Mouse (Mus musculus) erythroid progenitor cell, adult 5-6 weeks (primary cell): ENCODE results near the gene Slc10a6. TPM values are rescaled to one million over a fixed set of nuclear protein-coding genes. Genes with fewer than 3 reads are reported as not detected.

Source experiments
- ATAC-seq: replicated peaks from 2 replicates; pipeline ENCODE4 v1.8.0; 2016; ENCODE audit warnings: moderate number of reproducible peaks, mild to moderate bottlenecking, moderate TSS enrichment, inconsistent platforms; ENCODE audit not compliant: poor library complexity, low FRiP score, severe bottlenecking
- total RNA-seq, 2 experiments: library from RNA; stranded (forward) in 1 of 2; stranded (reverse) in 1 of 2; fragments of 150-400 nt in 1 of 2; fragments of 186-747, 209-891 nt in 1 of 2; gene quantifications; 2 replicates each; pipeline versions ENCODE4 v1.2.3 to v1.2.4; 2015 to 2017; ENCODE audit warnings: low replicate concordance in 2 of 2

Gene Slc10a6
- total RNA-seq, 2 experiments from 2014 or later = not detected

- ATAC-seq = no peak
Observed at GRCm38 (mm10) chr5:103622321-103622720, 6.9 kb downstream of the Slc10a6 start.

GRCm38 (mm10) chr5:103620301-103620973 lies 8.8 kb downstream of the Slc10a6 start:
- ATAC-seq = no peak

- no peak for ATAC-seq
Observed at GRCm38 (mm10) chr5:103617191-103617590, 12.0 kb downstream of the Slc10a6 start.

- ATAC-seq = no peak
Observed at GRCm38 (mm10) chr5:103614356-103614755, 14.8 kb downstream of the Slc10a6 start.

GRCm38 (mm10) chr5:103612316-103612715 lies 16.9 kb downstream of the Slc10a6 start:
- ATAC-seq = no peak

- no peak for ATAC-seq
Observed at GRCm38 (mm10) chr5:103610856-103611472, 18.2 kb downstream of the Slc10a6 start.

- ATAC-seq = no peak
Observed at GRCm38 (mm10) chr5:103610148-103610547, 19.1 kb downstream of the Slc10a6 start.

- ATAC-seq = no peak
Observed at GRCm38 (mm10) chr5:103605707-103606106, 23.5 kb downstream of the Slc10a6 start.

- ATAC-seq = no peak
Observed at GRCm38 (mm10) chr5:103603115-103603893, 25.9 kb downstream of the Slc10a6 start.

GRCm38 (mm10) chr5:103598881-103599280 lies 30.3 kb downstream of the Slc10a6 start:
- no peak for ATAC-seq

GRCm38 (mm10) chr5:103598264-103598663 lies 30.9 kb downstream of the Slc10a6 start:
- no peak for ATAC-seq

GRCm38 (mm10) chr5:103597604-103598003 lies 31.6 kb downstream of the Slc10a6 start:
- no peak for ATAC-seq

- ATAC-seq = no peak
Observed at GRCm38 (mm10) chr5:103596467-103597146, 32.6 kb downstream of the Slc10a6 start.

GRCm38 (mm10) chr5:103595394-103596226 lies 33.6 kb downstream of the Slc10a6 start:
- no peak for ATAC-seq

GRCm38 (mm10) chr5:103593575-103593974 lies 35.6 kb downstream of the Slc10a6 start:
- no peak for ATAC-seq

GRCm38 (mm10) chr5:103592706-103593105 lies 36.5 kb downstream of the Slc10a6 start:
- no peak for ATAC-seq

GRCm38 (mm10) chr5:103591846-103592245 lies 37.4 kb downstream of the Slc10a6 start:
- ATAC-seq = no peak

GRCm38 (mm10) chr5:103587219-103587618 lies 42.0 kb downstream of the Slc10a6 start:
- ATAC-seq = no peak

- no peak for ATAC-seq
Observed at GRCm38 (mm10) chr5:103579680-103580420, 49.4 kb downstream of the Slc10a6 start.
